Mouse (Mus musculus) forebrain, postnatal 0 days (tissue): ENCODE measurements around the gene Pls1. TPM values are rescaled to one million over a fixed set of nuclear protein-coding genes. Genes with fewer than 3 reads are reported as not detected.

Experiments used
- ATAC-seq: fragments of 200-750 bp; cut with Nextera tagmentation; 2 replicates; pipeline ENCODE4 v1.8.0; 2017; ENCODE audit warnings: mild to moderate bottlenecking, moderate library complexity
- DNase-seq: peaks from one replicate; pipeline ENCODE4 v3.0.0-alpha.2; 2015
- H3K27ac ChIP-seq: fragments of 300-500 bp; sonication (generic); 2 replicates; pipeline ENCODE4 v1.5.1; 2014; ENCODE audit warnings: low read depth, mild to moderate bottlenecking, antibody characterized with exemption, low read length, moderate library complexity, mixed read lengths
- H3K27me3 ChIP-seq: fragments of 300-500 bp; sonication (generic); 2 replicates; pipeline ENCODE4 v1.6.1; 2014; ENCODE audit warnings: mild to moderate bottlenecking, low read length, mixed read lengths; ENCODE audit not compliant: insufficient read depth
- H3K36me3 ChIP-seq: fragments of 300-500 bp; sonication (generic); 2 replicates; pipeline ENCODE4 v1.6.1; 2014; ENCODE audit warnings: mild to moderate bottlenecking, moderate library complexity; ENCODE audit not compliant: insufficient read depth
- H3K4me1 ChIP-seq: fragments of 300-500 bp; sonication (generic); 2 replicates; pipeline ENCODE4 v1.6.1; 2014; ENCODE audit warnings: antibody characterized with exemption; ENCODE audit not compliant: insufficient read depth
- H3K4me2 ChIP-seq: fragments of 300-500 bp; sonication (generic); 2 replicates; pipeline ENCODE4 v1.6.1; 2014; ENCODE audit warnings: low read depth, mild to moderate bottlenecking, moderate library complexity
- H3K4me3 ChIP-seq: fragments of 300-500 bp; sonication (generic); 2 replicates; pipeline ENCODE4 v1.5.1; 2014; ENCODE audit warnings: low read depth, low read length, mixed read lengths
- H3K9ac ChIP-seq: fragments of 300-500 bp; sonication (generic); 2 replicates; pipeline ENCODE4 v1.6.1; 2014; ENCODE audit warnings: mild to moderate bottlenecking
- H3K9me3 ChIP-seq: fragments of 300-500 bp; sonication (generic); 2 replicates; pipeline ENCODE4 v1.6.1; 2016; ENCODE audit warnings: low read length
- CTCF ChIP-seq: sonication (generic); IDR thresholded peaks from 2 replicates; pipeline ENCODE4 v1.5.1; 2016; ENCODE audit warnings: antibody characterized with exemption, control low read depth, low read depth
- WGBS: fragments of 180-500 bp; shearing (Covaris S2); extraction: QIAGEN DNeasy Blood & Tissue Kit; methylation state at CpG from one replicate; pipeline ENCODE4 v1.1.7; 2014; 5-methylcytosine and 5-hydroxymethylcytosine counted together
- polyA plus RNA-seq: library from polyadenylated mRNA; unstranded; fragments of >200 nt; fragmentation: Nextera tagmentation; extraction: Ambion mirVana; gene quantifications from 2 replicates; pipeline ENCODE4 v1.2.1, GENCODE M21; 2015
- total RNA-seq: library from RNA; depleted of rRNA; stranded (reverse); fragments of >200 nt; gene quantifications from 2 replicates; pipeline ENCODE4 v1.2.3, GENCODE M21; 2014

Pls1 gene
- total and polyA plus RNA-seq, 2 experiments from 2014 or later: 1.3 to 2.9 TPM

GRCm38 (mm10) chr9:95803783-95804182, 41.3 kb downstream of the Pls1 start:
- no peak for TF ChIP-seq CTCF
- H3K4me1 ChIP-seq: no peaks in the 10 kb centered on the region
- WGBS: 86% methylated on average over 3 of the region's 3 CpGs
- no peak overlapping the region for H3K4me2 ChIP-seq
- DNase-seq (no peak), ATAC-seq (no peak)
- H3K36me3 ChIP-seq: no peaks in the 10 kb centered on the region
- no peaks in the 10 kb centered on the region for H3K27me3 ChIP-seq
- no peak overlapping the region for H3K9ac ChIP-seq
- no peak overlapping the region for H3K4me3 ChIP-seq
- no peaks in the 10 kb centered on the region for H3K9me3 ChIP-seq
- no peak overlapping the region for H3K27ac ChIP-seq

- no peak overlapping the region for H3K4me2 ChIP-seq
- no peak for TF ChIP-seq CTCF
- ATAC-seq (no peak), DNase-seq (no peak)
- no peak overlapping the region for H3K4me3 ChIP-seq
- no peak overlapping the region for H3K27ac ChIP-seq
- H3K27me3 ChIP-seq: no peaks in the 10 kb centered on the region
- no peaks in the 10 kb centered on the region for H3K36me3 ChIP-seq
- no peak overlapping the region for H3K9ac ChIP-seq
- no peaks in the 10 kb centered on the region for H3K4me1 ChIP-seq
- no peaks in the 10 kb centered on the region for H3K9me3 ChIP-seq
- WGBS: 63% methylated on average over 10 of the region's 10 CpGs
Measured at GRCm38 (mm10) chr9:95801610-95802451, 43.3 kb downstream of the Pls1 start.

- Histone ChIP-seq H3K4me3 (no peak overlapping the region), H3K27ac (no peak overlapping the region), H3K9me3 (no peaks in the 10 kb centered on the region), H3K9ac (no peak overlapping the region), H3K4me2 (no peak overlapping the region), H3K4me1 (no peaks in the 10 kb centered on the region), H3K36me3 (no peaks in the 10 kb centered on the region), H3K27me3 (no peaks in the 10 kb centered on the region)
- DNase-seq (no peak), ATAC-seq (no peak)
- TF ChIP-seq CTCF: 0 out of 2 replicates have a peak, but pooled peaks have one; percentile 2
- WGBS: 83% methylated on average over 2 of the region's 2 CpGs
Measured at GRCm38 (mm10) chr9:95796323-95796722, 48.8 kb downstream of the Pls1 start.

GRCm38 (mm10) chr9:95795844-95796243, 49.3 kb downstream of the Pls1 start:
- Histone ChIP-seq H3K36me3 (no peaks in the 10 kb centered on the region), H3K9me3 (no peaks in the 10 kb centered on the region), H3K27me3 (no peaks in the 10 kb centered on the region), H3K9ac (no peak overlapping the region), H3K4me1 (no peaks in the 10 kb centered on the region), H3K4me3 (no peak overlapping the region), H3K27ac (no peak overlapping the region), H3K4me2 (no peak overlapping the region)
- DNase-seq (no peak), ATAC-seq (no peak)
- no peak for TF ChIP-seq CTCF
- whole genome bisulfite sequencing: 29% methylated on average over 5 of the region's 5 CpGs

GRCm38 (mm10) chr9:95795077-95795784, 49.9 kb downstream of the Pls1 start:
- H3K4me2 ChIP-seq: no peak overlapping the region
- H3K4me1 ChIP-seq: no peaks in the 10 kb centered on the region
- no peak overlapping the region for H3K27ac ChIP-seq
- no peak for TF ChIP-seq CTCF
- no peak overlapping the region for H3K4me3 ChIP-seq
- no peaks in the 10 kb centered on the region for H3K9me3 ChIP-seq
- H3K27me3 ChIP-seq: no peaks in the 10 kb centered on the region
- DNase-seq (no peak), ATAC-seq (no peak)
- no peak overlapping the region for H3K9ac ChIP-seq
- 81% methylated on average over 2 of the region's 2 CpGs for WGBS
- no peaks in the 10 kb centered on the region for H3K36me3 ChIP-seq

GRCm38 (mm10) chr9:95793986-95794744, 50.9 kb downstream of the Pls1 start:
- H3K4me1 ChIP-seq: no peaks in the 10 kb centered on the region
- WGBS: 91% methylated on average over 15 of the region's 15 CpGs
- H3K4me2 ChIP-seq: no peak overlapping the region
- DNase-seq (no peak), ATAC-seq (no peak)
- H3K27me3 ChIP-seq: no peaks in the 10 kb centered on the region
- H3K9me3 ChIP-seq: no peaks in the 10 kb centered on the region
- H3K4me3 ChIP-seq: no peak overlapping the region
- no peak for TF ChIP-seq CTCF
- H3K27ac ChIP-seq: no peak overlapping the region
- H3K9ac ChIP-seq: no peak overlapping the region
- H3K36me3 ChIP-seq: no peaks in the 10 kb centered on the region
